Mouse (Mus musculus): ENCODE data around the gene Pdpn. TPM values are rescaled to one million over a fixed set of nuclear protein-coding genes. Genes with fewer than 3 reads are reported as not detected.

The Pdpn gene
- polyA plus RNA-seq, 1 experiment from 2014 or later: 113 TPM

DNA sequence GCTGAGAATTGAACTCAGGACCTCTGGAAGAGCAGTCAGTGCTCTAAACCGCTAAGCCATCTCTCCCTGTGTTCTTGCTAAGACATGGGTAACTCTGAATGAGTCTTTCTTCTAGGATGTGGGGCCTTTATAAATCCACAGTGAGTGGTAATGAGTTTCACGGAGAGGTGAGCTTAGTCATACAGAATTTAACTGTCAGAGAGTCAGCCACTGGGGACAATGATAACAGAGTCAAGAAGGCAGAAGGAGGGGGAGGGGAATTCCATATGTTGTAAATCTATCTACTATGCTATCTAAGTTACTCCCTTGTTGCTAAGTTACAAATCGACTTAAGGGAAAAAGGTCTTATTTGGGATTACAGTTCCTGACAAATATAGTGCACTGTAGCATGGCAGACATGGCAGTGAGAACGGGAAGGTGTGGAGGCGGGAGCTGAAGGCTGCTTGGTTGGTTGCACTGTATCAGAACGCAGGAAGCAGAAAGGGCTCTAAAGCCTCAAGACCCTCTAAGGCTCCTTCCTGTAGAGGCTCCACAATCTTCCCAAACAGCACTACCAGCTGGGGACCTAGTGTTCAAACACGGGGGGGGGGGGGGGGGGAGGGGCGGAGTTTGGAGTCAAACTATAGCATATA lies 39.5 kb downstream of the Pdpn start:
- WGBS: 62% methylated on average over 8 of the region's 8 CpGs
- Histone ChIP-seq H3K4me1 (replicated peaks) (peaks cover 25% of the 10 kb centered on the region), H3K4me3 (no peak overlapping the region), H3K36me3 (0 out of 2 replicates have a peak, but pooled peaks cover 3% of the 10 kb centered on the region), H3K27me3 (ENCODE audit: insufficient read depth, poor library complexity, severe bottlenecking) (no peaks in the 10 kb centered on the region), H3K27ac (peak overlapping the region; percentile 24; the same call in 1 of the 2 replicates), H3K9me3 (no peaks in the 10 kb centered on the region)
- DNase-seq (ENCODE audit: low spot score): no peak

DNA sequence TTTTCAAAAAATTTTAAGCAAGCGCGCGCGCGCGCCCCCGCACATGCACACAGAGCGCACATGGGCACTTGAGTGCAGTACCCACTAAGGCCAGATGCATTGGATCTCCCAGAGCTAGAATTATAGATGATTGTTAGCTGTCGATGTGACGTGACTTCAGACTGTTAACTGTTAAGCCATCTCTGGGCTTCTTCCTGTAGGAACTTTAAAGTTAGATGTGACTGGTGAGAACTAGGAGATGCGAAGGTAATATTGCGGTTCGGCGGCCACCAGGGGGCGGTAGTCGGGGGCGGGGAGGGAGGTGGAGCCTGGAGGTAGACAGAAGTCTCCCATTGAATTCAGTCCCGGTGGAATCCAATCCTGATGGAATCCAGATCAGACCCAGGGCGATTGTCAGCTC lies 40.8 kb downstream of the Pdpn start:
- WGBS: 35% methylated on average over 19 of the region's 19 CpGs
- Histone ChIP-seq H3K4me1 (replicated peaks) (peaks cover 25% of the 10 kb centered on the region), H3K27ac (peak overlapping the region; percentile 23; the same call in 1 of the 2 replicates), H3K27me3 (ENCODE audit: insufficient read depth, poor library complexity, severe bottlenecking) (no peaks in the 10 kb centered on the region), H3K9me3 (no peaks in the 10 kb centered on the region), H3K4me3 (no peak overlapping the region), H3K36me3 (no peaks in the 10 kb centered on the region)
- peak; percentile 83 for DNase-seq (ENCODE audit: low spot score)

DNA sequence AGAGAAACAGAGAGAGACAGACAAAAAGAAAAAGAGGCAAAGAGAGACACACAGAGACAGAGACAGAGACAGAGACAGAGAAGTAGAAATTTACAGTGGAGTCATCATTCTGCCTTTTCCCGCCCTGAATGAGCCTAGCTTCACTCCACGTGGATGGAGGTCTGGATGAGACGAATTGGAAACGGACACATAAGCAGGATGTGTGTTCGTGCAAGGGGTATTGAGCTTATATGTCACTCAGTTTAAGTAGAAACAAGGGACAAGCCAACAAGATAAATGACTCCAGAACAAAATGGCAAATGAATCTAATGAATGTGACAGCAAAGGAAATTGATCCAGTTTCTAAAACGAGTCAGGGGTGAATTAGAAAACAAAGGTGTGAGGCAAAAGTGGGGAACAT lies 41.4 kb downstream of the Pdpn start:
- 57% methylated on average over 6 of the region's 6 CpGs for WGBS
- H3K4me1 ChIP-seq (replicated peaks): peaks cover 24% of the 10 kb centered on the region
- no peaks in the 10 kb centered on the region for H3K36me3 ChIP-seq
- no peak for DNase-seq (ENCODE audit: low spot score)
- H3K27ac ChIP-seq: no peak overlapping the region
- H3K9me3 ChIP-seq: no peaks in the 10 kb centered on the region
- no peak overlapping the region for H3K4me3 ChIP-seq
- H3K27me3 ChIP-seq (ENCODE audit: insufficient read depth, poor library complexity, severe bottlenecking): no peaks in the 10 kb centered on the region

DNA sequence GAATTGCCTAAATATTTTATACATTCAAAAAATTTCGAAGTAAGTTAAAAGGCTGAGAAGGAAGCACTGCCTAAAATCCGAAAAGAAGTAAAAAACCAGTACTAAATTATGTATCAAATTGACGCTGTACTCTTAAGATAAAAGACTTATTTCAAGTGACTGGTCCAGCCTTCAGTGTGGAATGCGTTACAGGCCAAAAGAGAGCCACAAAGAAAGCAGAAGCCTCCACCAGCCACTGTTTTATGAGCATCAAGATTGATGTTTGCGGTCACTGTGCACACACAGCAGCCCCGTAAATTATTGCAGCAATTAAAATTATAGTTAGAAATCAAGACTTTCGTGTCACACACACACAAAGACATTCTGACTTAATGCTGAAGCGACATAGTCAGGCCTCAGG lies 43.8 kb downstream of the Pdpn start:
- H3K27me3 ChIP-seq (ENCODE audit: insufficient read depth, poor library complexity, severe bottlenecking): no peaks in the 10 kb centered on the region
- peaks cover 16% of the 10 kb centered on the region for H3K4me1 ChIP-seq (replicated peaks)
- no peak for DNase-seq (ENCODE audit: low spot score)
- WGBS: 88% methylated on average over 8 of the region's 8 CpGs
- no peak overlapping the region for H3K27ac ChIP-seq
- H3K9me3 ChIP-seq: no peaks in the 10 kb centered on the region; the same call in 1 of the 2 replicates
- no peak overlapping the region for H3K4me3 ChIP-seq
- no peaks in the 10 kb centered on the region for H3K36me3 ChIP-seq

GRCm38 (mm10) chr4:143253356-143253755 lies 46.0 kb downstream of the Pdpn start:
- WGBS: 93% methylated on average over 1 of the region's 1 CpGs
- H3K27ac ChIP-seq: no peak overlapping the region

GRCm38 (mm10) chr4:143248050-143248449 lies 51.3 kb downstream of the Pdpn start:
- peak; percentile 17 for DNase-seq (ENCODE audit: low spot score)
- Histone ChIP-seq H3K9me3 (no peaks in the 10 kb centered on the region; the same call in 1 of the 2 replicates), H3K4me1 (replicated peaks) (no peaks in the 10 kb centered on the region), H3K4me3 (no peak overlapping the region), H3K36me3 (no peaks in the 10 kb centered on the region), H3K27ac (no peak overlapping the region), H3K27me3 (ENCODE audit: insufficient read depth, poor library complexity, severe bottlenecking) (no peaks in the 10 kb centered on the region)
- WGBS: 77% methylated on average over 5 of the region's 5 CpGs

More at GRCm38 (mm10) chr4:143253356-143253755, 46.0 kb downstream of the Pdpn start:
- Histone ChIP-seq H3K4me1 (replicated peaks) (peaks cover under 1% of the 10 kb centered on the region; the same call in 1 of the 2 replicates), H3K4me3 (no peak overlapping the region), H3K27me3 (ENCODE audit: insufficient read depth, poor library complexity, severe bottlenecking) (no peaks in the 10 kb centered on the region), H3K36me3 (no peaks in the 10 kb centered on the region), H3K9me3 (no peaks in the 10 kb centered on the region; the same call in 1 of the 2 replicates)
- no peak for DNase-seq (ENCODE audit: low spot score)

- Histone ChIP-seq H3K4me1 (replicated peaks) (no peaks in the 10 kb centered on the region), H3K36me3 (no peaks in the 10 kb centered on the region), H3K27me3 (ENCODE audit: insufficient read depth, poor library complexity, severe bottlenecking) (no peaks in the 10 kb centered on the region), H3K4me3 (no peak overlapping the region), H3K9me3 (no peaks in the 10 kb centered on the region), H3K27ac (no peak overlapping the region)
- no peak for DNase-seq (ENCODE audit: low spot score)
- 85% methylated on average over 9 of the region's 9 CpGs for WGBS
Observed at GRCm38 (mm10) chr4:143241294-143241693, 58.1 kb downstream of the Pdpn start.

GRCm38 (mm10) chr4:143239615-143240201 lies 59.7 kb downstream of the Pdpn start:
- Histone ChIP-seq H3K4me3 (no peak overlapping the region), H3K9me3 (peaks cover 1% of the 10 kb centered on the region; the same call in 1 of the 2 replicates), H3K27ac (no peak overlapping the region), H3K36me3 (no peaks in the 10 kb centered on the region), H3K4me1 (replicated peaks) (no peaks in the 10 kb centered on the region), H3K27me3 (ENCODE audit: insufficient read depth, poor library complexity, severe bottlenecking) (no peaks in the 10 kb centered on the region)
- 88% methylated on average over 9 of the region's 9 CpGs for WGBS
- no peak for DNase-seq (ENCODE audit: low spot score)

DNA sequence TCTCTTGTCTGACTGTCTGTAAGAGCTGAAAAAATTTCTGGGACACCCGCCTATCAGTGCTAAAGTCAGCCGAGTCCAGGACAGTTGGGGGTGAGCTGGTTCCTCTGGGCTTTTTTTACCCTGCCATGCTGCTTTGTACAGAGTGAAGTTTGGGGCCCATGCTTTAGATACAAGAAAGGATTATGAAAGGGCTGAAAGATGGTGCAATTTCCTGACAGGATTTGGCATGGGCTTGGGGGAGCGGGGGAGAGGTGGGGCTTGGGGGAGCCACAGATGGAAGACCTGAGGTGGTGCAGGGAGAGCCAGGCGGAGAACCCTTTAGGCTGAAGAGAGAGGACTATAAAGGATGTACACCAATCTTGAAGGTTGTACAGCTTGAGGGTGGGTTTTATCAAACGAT lies 60.2 kb downstream of the Pdpn start:
- Histone ChIP-seq H3K27me3 (ENCODE audit: insufficient read depth, poor library complexity, severe bottlenecking) (no peaks in the 10 kb centered on the region), H3K9me3 (peaks cover 7% of the 10 kb centered on the region; the same call in 1 of the 2 replicates), H3K27ac (no peak overlapping the region), H3K4me1 (replicated peaks) (no peaks in the 10 kb centered on the region), H3K36me3 (no peaks in the 10 kb centered on the region), H3K4me3 (no peak overlapping the region)
- 91% methylated on average over 5 of the region's 5 CpGs for WGBS
- no peak for DNase-seq (ENCODE audit: low spot score)

DNA sequence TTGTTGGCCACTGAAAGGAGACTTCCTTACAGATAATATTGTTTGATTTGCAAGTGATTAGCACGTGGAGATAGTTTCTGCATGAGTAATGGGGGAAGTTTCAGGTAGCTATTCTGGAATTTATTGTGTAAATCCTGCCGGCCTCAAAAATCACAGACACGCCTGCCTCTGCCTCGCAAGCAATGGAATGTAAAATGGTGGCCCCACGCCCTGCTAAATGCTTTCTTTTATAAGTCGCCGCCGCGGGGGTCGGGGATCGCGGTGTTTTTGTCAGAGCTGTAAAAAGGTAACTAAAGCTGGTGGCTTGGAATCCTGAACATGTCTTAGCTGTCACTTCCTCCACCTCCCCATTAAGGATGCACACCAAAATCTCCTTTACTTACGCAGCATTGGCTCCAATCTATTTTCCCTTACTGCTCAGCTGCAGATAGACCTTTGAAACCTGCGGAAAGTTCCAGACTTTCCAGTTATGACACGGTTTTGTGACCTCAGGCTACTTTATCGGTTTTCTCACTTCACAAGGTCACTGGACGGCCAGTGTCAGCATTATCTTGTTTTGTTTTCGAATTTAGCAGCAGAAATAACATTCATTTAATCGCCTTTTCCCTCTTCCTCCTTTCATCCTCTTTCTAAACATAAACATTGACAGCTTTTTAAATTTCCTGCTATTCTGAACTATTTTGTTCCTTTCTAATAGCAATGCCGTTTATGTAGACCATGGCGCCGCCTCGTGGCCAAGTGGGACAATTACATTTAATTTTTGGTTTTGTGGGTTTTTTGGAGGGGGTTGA lies 60.9 kb downstream of the Pdpn start:
- DNase-seq (ENCODE audit: low spot score): peak; percentile 34
- Histone ChIP-seq H3K9me3 (peaks cover 9% of the 10 kb centered on the region; the same call in 1 of the 2 replicates), H3K27me3 (ENCODE audit: insufficient read depth, poor library complexity, severe bottlenecking) (no peaks in the 10 kb centered on the region), H3K4me3 (no peak overlapping the region), H3K27ac (no peak overlapping the region), H3K4me1 (replicated peaks) (no peaks in the 10 kb centered on the region), H3K36me3 (no peaks in the 10 kb centered on the region)
- WGBS: 34% methylated on average over 23 of the region's 23 CpGs

DNA sequence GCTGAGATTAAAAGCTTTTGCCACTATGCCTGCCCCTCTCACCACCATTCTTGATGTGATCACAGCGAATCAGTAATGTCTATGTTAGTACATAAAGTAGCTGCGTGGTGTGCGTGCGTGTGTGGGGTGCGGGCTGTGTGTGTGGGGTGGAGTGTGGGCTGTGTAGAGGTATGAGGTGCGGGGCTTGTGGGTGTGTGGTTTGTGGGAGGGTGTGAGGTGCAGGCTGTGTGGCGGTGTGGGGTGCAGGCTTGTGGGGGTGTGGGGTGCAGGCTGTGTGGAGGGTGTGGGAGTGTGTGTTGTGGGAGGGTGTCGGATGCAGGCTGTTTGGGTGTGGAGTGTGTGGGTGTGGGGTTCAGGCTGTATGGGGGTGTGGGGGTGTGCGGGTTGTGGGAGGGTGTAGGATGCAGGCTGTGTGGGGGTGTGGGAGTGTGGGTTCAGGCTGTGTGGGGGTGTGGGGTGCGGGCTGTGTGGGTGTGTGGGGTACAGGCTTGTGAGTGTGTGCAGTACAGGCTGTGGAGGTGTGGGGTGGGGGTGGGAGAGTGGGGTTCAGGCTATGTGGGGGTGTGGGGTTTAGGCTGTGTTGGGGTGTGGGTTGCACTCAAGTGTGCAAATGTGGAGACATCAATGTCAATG lies 67.5 kb downstream of the Pdpn start:
- no peaks in the 10 kb centered on the region for H3K4me1 ChIP-seq (replicated peaks)
- H3K27me3 ChIP-seq (ENCODE audit: insufficient read depth, poor library complexity, severe bottlenecking): no peaks in the 10 kb centered on the region
- 94% methylated on average over 10 of the region's 10 CpGs for WGBS
- no peak overlapping the region for H3K4me3 ChIP-seq
- H3K27ac ChIP-seq: no peak overlapping the region
- H3K36me3 ChIP-seq: no peaks in the 10 kb centered on the region
- DNase-seq (ENCODE audit: low spot score): no peak
- peaks cover 9% of the 10 kb centered on the region; the same call in 1 of the 2 replicates for H3K9me3 ChIP-seq

GRCm38 (mm10) chr4:143231110-143231509 lies 68.3 kb downstream of the Pdpn start:
- WGBS: 87% methylated on average over 3 of the region's 3 CpGs
- DNase-seq (ENCODE audit: low spot score): no peak
- Histone ChIP-seq H3K27ac (no peak overlapping the region), H3K27me3 (ENCODE audit: insufficient read depth, poor library complexity, severe bottlenecking) (no peaks in the 10 kb centered on the region), H3K9me3 (peaks cover 9% of the 10 kb centered on the region; the same call in 1 of the 2 replicates), H3K4me3 (no peak overlapping the region), H3K4me1 (replicated peaks) (no peaks in the 10 kb centered on the region), H3K36me3 (no peaks in the 10 kb centered on the region)
